Mouse (Mus musculus): ENCODE results near the gene Tmx4. TPM values are rescaled to one million over a fixed set of nuclear protein-coding genes. Genes with fewer than 3 reads are reported as not detected.
A peak's percentile ranks its signal among the peaks of the same experiment; 100 is the strongest.
"Not testable (repeated sequence)": the region's sequence is repeated elsewhere in the genome, so short reads cannot be mapped to it uniquely, and the experiment has no call there.

The Tmx4 gene
- polyA plus RNA-seq, 1 experiment from 2014 or later: 9.4 TPM

DNA sequence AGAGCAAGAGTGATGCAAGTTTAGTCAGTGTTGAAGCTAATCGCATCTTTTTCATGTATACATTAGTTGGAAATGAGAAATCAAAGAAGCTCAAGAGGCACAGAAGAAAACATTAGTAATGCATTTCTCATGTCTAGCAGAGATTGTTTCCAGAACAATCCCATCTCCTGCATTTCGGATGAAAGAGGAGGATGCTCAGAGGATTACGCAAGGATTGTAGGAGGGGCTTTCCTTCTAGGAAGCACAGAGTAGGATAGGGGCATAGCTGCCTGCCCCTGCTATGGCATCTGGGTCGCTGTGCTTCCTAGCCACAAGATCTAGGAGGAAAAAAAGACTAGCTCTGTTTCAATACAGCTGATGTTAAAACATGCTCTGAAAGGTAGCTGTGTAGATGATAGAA lies 1.2 kb upstream of the Tmx4 start:
- H3K4me2 ChIP-seq (replicated peaks; ENCODE audit: low read depth, low read length): no peak overlapping the region
- DNase-seq (ENCODE audit: low spot score): no peak
- 47% methylated on average over 4 of the region's 4 CpGs for WGBS
- no peaks in the 10 kb centered on the region for H3K27me3 ChIP-seq (replicated peaks; ENCODE audit: insufficient read depth, low read length)
- no peaks in the 10 kb centered on the region for H3K36me3 ChIP-seq (ENCODE audit: insufficient read depth, low read length)
- H3K4me1 ChIP-seq (ENCODE audit: insufficient read depth, low read depth, low read length): peaks cover 5% of the 10 kb centered on the region; the same call in 1 of the 2 replicates
- TF ChIP-seq CTCF (IDR thresholded peaks at IDR 0.05) (no peak), EP300 (IDR thresholded peaks at IDR 0.05) (no peak)
- H3K9me3 ChIP-seq (ENCODE audit: low read length): no peaks in the 10 kb centered on the region
- no peak overlapping the region for H3K9ac ChIP-seq (replicated peaks; ENCODE audit: low read depth)
- H3K4me3 ChIP-seq (ENCODE audit: low read depth, low read length): no peak overlapping the region
- ATAC-seq: no peak
- H3K27ac ChIP-seq (ENCODE audit: low read length): no peak overlapping the region

DNA sequence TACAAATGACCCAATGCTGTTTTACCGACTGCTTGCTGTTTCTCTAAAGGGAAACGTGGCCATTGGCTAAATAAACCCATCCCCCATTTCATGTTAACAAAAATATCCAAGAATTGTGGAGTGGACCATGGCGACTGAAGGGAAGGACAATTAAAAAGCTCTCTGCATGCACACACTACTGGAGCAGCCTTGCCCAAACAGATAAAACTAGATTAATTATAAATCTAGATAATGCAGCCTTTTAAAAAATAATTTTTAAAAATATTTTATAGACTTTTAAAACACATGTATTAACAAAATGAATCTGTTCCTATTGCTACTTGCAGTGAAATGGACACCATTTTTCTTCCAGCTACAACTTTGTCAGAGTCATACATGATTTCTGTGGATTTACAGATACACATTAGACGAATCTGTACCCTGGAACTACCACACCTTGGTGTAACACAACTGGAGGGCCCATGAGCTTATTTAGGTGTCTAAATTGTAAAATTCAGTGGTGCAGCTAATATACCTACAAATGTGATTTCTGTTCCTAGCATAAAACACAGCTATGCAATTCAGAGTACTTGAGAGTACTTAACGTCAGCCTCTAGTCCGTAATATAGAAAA lies 462 bp upstream of the Tmx4 start:
- no peak overlapping the region for H3K9ac ChIP-seq (replicated peaks; ENCODE audit: low read depth)
- H3K27ac ChIP-seq (ENCODE audit: low read length): no peak overlapping the region
- H3K4me1 ChIP-seq (ENCODE audit: insufficient read depth, low read depth, low read length): peaks cover 5% of the 10 kb centered on the region; the same call in 1 of the 2 replicates
- ATAC-seq: no peak
- WGBS: 23% methylated on average over 6 of the region's 6 CpGs
- no peak for DNase-seq (ENCODE audit: low spot score)
- H3K36me3 ChIP-seq (ENCODE audit: insufficient read depth, low read length): no peaks in the 10 kb centered on the region
- no peaks in the 10 kb centered on the region for H3K27me3 ChIP-seq (replicated peaks; ENCODE audit: insufficient read depth, low read length)
- H3K4me2 ChIP-seq (replicated peaks; ENCODE audit: low read depth, low read length): peak overlapping the region; percentile 69
- H3K9me3 ChIP-seq (ENCODE audit: low read length): no peaks in the 10 kb centered on the region
- TF ChIP-seq EP300 (IDR thresholded peaks at IDR 0.05): peak; percentile 26; the same call in 1 of the 2 replicates
- TF ChIP-seq CTCF (IDR thresholded peaks at IDR 0.05): no peak
- peak overlapping the region; percentile 74; the same call in 1 of the 2 replicates for H3K4me3 ChIP-seq (ENCODE audit: low read depth, low read length)

DNA sequence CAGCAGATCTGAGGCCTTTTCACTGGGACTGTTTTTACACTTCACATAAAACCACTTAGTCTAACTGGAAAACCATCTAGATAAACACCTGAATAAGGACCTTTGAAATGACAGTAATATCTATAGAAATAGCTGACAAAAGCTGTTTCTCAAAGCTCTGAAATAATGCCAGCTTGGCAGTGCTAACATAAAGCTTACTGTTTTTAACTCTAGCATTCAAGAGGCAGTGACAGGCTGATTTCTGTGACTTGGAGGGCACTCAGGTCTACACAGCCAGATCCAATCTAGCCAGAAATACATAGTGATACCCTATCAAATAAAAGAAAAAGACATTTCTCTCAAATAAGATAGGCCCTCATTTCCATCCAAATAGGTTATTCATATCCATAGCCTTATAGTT lies 1.6 kb downstream of the Tmx4 start:
- ATAC-seq: no peak
- H3K9ac ChIP-seq (replicated peaks; ENCODE audit: low read depth): no peak overlapping the region

DNA sequence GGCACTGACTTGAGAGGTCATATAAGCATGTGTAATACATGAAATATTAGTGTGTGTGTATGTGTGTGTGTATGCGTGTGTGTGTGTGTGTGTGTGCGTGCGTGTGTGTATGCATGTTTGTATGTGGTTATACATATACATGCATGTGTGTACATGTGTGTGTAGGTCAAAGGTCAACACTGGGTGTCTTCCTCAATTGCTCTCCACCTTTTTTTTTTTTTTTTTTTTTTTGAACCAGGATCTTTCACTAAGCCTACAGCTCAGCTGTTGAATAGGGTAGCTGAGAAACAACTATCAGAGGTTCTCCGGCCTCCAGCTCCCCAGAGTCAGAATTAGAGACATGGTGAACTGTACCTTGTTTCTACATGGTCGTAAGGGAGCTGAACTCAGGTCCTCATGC lies 2.6 kb downstream of the Tmx4 start:
- no peak for DNase-seq (ENCODE audit: low spot score)
- Histone ChIP-seq H3K36me3 (ENCODE audit: insufficient read depth, low read length) (no peaks in the 10 kb centered on the region), H3K27ac (ENCODE audit: low read length) (no peak overlapping the region), H3K4me1 (ENCODE audit: insufficient read depth, low read depth, low read length) (peaks cover 5% of the 10 kb centered on the region; the same call in 1 of the 2 replicates), H3K9ac (replicated peaks; ENCODE audit: low read depth) (no peak overlapping the region), H3K9me3 (ENCODE audit: low read length) (no peaks in the 10 kb centered on the region), H3K27me3 (replicated peaks; ENCODE audit: insufficient read depth, low read length) (no peaks in the 10 kb centered on the region), H3K4me2 (replicated peaks; ENCODE audit: low read depth, low read length) (no peak overlapping the region), H3K4me3 (ENCODE audit: low read depth, low read length) (no peak overlapping the region)
- TF ChIP-seq EP300 (IDR thresholded peaks at IDR 0.05) (no peak), CTCF (IDR thresholded peaks at IDR 0.05) (no peak)
- 91% methylated on average over 5 of the region's 5 CpGs for WGBS
- no peak for ATAC-seq

More for the DNA sequence above, 1.6 kb downstream of the Tmx4 start:
- no peak overlapping the region for H3K27ac ChIP-seq (ENCODE audit: low read length)
- no peaks in the 10 kb centered on the region for H3K27me3 ChIP-seq (replicated peaks; ENCODE audit: insufficient read depth, low read length)
- H3K36me3 ChIP-seq (ENCODE audit: insufficient read depth, low read length): no peaks in the 10 kb centered on the region
- no peak for TF ChIP-seq CTCF (IDR thresholded peaks at IDR 0.05)
- H3K4me3 ChIP-seq (ENCODE audit: low read depth, low read length): no peak overlapping the region
- no peak overlapping the region for H3K4me2 ChIP-seq (replicated peaks; ENCODE audit: low read depth, low read length)
- peaks cover 5% of the 10 kb centered on the region; the same call in 1 of the 2 replicates for H3K4me1 ChIP-seq (ENCODE audit: insufficient read depth, low read depth, low read length)
- no peaks in the 10 kb centered on the region for H3K9me3 ChIP-seq (ENCODE audit: low read length)
- no peak for DNase-seq (ENCODE audit: low spot score)

DNA sequence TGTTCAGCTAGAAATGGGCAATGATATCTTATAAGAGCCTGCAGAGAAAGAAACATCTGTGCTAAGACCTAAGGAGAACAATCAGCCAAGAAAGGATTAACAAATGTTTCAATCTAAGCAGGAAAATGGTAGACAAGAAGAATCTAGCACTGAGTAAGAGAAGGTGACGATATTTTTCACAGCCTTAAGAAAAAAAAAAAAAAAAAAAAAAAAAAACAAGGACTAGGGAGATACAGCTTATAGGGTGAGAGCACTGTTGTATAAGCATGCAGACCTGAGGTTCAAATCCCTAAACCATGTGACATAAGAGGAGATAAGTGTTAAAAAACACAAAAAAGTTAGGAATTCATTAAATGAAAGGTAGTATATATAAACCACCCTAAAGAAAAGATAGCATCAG lies 3.5 kb downstream of the Tmx4 start:
- H3K4me2 ChIP-seq (replicated peaks; ENCODE audit: low read depth, low read length): no peak overlapping the region
- DNase-seq (ENCODE audit: low spot score): no peak
- no peak overlapping the region for H3K4me3 ChIP-seq (ENCODE audit: low read depth, low read length)
- no peaks in the 10 kb centered on the region for H3K9me3 ChIP-seq (ENCODE audit: low read length)
- H3K27ac ChIP-seq (ENCODE audit: low read length): no peak overlapping the region
- TF ChIP-seq CTCF (IDR thresholded peaks at IDR 0.05) (no peak), EP300 (IDR thresholded peaks at IDR 0.05) (no peak)
- no peaks in the 10 kb centered on the region for H3K36me3 ChIP-seq (ENCODE audit: insufficient read depth, low read length)
- WGBS: 89% methylated on average over 1 of the region's 1 CpGs
- no peaks in the 10 kb centered on the region for H3K27me3 ChIP-seq (replicated peaks; ENCODE audit: insufficient read depth, low read length)
- ATAC-seq: no peak
- no peak overlapping the region for H3K9ac ChIP-seq (replicated peaks; ENCODE audit: low read depth)
- H3K4me1 ChIP-seq (ENCODE audit: insufficient read depth, low read depth, low read length): peaks cover 5% of the 10 kb centered on the region; the same call in 1 of the 2 replicates

DNA sequence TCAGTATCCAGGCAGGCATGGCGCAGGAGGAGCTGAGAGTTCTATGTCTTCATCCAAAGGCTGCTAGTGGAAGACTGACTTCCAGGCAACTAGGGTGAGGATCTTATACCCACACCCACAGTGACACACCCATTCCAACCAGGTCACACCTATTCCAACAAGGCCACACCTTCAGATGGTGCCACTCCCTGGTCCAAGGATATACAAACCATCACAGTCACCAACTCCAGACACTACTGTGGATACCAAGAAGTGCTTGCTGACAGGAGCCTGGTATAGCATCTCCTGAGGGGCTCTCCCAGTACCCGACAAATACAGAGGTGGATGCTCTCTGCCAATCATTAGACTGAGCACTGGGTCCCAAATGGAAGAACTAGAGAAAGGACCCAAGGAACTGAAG lies 15.4 kb downstream of the Tmx4 start:
- not testable (repeated sequence) for H3K9me3 ChIP-seq (ENCODE audit: low read length); H3K4me2 ChIP-seq (replicated peaks; ENCODE audit: low read depth, low read length); DNase-seq (ENCODE audit: low spot score); H3K36me3 ChIP-seq (ENCODE audit: insufficient read depth, low read length); H3K27ac ChIP-seq (ENCODE audit: low read length); H3K4me3 ChIP-seq (ENCODE audit: low read depth, low read length); H3K4me1 ChIP-seq (ENCODE audit: insufficient read depth, low read depth, low read length); H3K9ac ChIP-seq (replicated peaks; ENCODE audit: low read depth); ATAC-seq; H3K27me3 ChIP-seq (replicated peaks; ENCODE audit: insufficient read depth, low read length)
- WGBS: 90% methylated on average over 1 of the region's 2 CpGs

DNA sequence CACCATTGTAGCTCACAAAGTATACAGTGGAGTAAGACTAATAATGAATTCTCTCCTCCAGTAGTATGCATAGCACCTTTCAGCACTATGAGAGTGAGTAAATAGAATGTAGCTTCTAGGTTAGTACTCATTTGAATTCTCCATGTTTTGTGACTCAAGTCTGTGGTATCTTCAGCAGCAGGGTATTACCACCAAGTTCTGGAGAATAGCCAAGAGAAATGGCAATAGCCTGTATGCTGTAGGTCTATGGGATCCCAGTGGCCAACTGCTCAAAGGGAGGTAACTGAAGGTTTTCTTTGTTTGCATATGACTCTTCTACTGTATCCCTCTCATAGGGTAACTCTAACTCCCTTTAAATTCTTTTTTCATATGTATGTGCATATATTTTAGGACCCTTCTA lies 39.0 kb downstream of the Tmx4 start:
- Histone ChIP-seq H3K4me3 (ENCODE audit: low read depth, low read length) (no peak overlapping the region), H3K9ac (replicated peaks; ENCODE audit: low read depth) (no peak overlapping the region), H3K4me2 (replicated peaks; ENCODE audit: low read depth, low read length) (no peak overlapping the region), H3K4me1 (ENCODE audit: insufficient read depth, low read depth, low read length) (no peaks in the 10 kb centered on the region), H3K27me3 (replicated peaks; ENCODE audit: insufficient read depth, low read length) (no peaks in the 10 kb centered on the region), H3K36me3 (ENCODE audit: insufficient read depth, low read length) (no peaks in the 10 kb centered on the region), H3K27ac (ENCODE audit: low read length) (no peak overlapping the region), H3K9me3 (ENCODE audit: low read length) (no peaks in the 10 kb centered on the region)
- DNase-seq (ENCODE audit: low spot score): no peak
- ATAC-seq: no peak
- TF ChIP-seq CTCF (IDR thresholded peaks at IDR 0.05) (no peak), EP300 (IDR thresholded peaks at IDR 0.05) (no peak)

All from lung, postnatal 0 days (tissue).